Mouse (Mus musculus) lung, postnatal 10 days (tissue): ENCODE results near the gene Rgma.

ENCODE experiments used
- DNase-seq: peaks from one replicate; pipeline ENCODE4 v3.0.0; 2021

Gene Rgma

DNA sequence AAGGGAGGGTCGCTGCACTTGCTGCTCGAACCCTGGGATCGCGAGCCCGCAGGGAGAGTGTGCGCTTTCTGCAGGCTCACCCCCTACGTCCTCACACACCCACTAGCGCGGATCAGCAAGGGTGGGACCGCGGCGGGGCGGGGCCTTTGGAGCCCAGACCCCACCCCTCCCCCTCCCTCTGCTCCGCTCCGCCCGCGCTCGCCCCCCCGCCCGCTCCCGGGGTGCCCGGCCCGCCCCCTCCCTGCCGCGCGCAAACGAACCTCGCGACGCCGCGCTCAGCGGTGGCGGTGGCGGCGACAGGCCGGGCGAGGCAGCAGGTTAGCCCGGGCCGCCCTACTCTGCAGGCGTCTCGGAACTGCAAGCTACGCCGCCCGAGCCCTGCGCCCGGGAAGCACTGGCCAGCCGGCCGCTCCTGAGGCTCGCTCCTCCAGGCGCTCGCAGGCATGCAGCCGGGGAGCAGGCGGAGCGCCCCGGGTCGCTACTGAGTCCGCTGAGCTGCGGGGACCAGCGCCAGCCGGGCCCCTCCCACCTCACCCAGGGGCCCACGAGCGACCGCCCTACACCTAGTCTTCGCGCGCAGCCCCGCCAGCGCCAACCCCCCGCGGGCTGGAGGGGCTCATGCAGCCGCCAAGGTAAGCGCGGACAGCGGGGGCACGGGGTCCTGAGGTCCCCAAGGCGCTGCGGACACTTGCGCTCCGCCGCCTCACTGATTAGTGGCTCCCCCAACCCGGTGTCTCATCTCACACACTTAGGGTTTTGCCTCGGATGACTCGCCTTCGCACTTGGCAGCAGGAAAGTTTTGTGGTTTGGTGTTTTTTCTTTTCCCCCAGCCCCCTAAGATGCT is at the start of gene Rgma:
Gene Rgma, plus strand, starts transcription at position 253 of the 844 bp plus-strand sequence.
- DNase-seq: peak; percentile 47

DNA sequence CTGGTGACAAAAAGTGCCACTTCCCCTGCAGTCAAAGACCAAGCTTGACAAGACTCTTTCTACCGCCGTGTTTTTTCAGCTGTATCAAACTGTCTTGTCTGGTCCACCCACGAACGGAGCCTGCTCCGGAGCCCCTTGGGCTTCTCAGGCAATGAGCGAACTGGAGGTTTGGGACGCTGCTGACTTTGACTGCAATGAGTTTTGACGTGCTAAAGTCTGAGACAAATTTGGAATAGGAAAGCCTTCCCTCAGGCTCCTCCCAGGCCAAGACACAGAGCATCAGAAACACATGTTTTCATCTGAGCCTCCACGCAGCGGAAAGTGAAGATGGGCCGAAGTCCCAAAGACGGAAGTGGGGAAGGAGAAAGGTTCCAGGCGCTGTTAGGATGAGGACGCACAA is 49.1 kb upstream of the Rgma start:
- DNase-seq: no peak

DNA sequence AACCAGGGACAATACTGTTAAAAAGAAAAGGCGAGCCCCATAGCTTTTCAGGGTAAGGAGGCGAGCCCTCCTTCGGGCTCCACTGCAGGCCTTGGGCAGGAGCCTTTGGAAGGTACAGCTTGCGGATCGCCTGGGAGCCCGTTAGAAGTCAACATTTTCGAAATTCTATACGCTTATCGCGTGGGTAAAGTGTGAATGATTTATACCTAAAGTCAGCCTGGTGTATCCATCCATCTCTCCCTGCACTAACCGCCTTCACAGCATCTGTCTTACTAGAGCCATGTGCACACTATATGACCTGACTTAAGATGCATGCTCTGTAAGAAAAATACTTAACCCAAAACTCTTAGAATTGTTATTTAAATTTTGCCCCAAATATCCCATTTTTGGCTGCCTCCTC is 48.6 kb upstream of the Rgma start:
- no peak for DNase-seq

DNA sequence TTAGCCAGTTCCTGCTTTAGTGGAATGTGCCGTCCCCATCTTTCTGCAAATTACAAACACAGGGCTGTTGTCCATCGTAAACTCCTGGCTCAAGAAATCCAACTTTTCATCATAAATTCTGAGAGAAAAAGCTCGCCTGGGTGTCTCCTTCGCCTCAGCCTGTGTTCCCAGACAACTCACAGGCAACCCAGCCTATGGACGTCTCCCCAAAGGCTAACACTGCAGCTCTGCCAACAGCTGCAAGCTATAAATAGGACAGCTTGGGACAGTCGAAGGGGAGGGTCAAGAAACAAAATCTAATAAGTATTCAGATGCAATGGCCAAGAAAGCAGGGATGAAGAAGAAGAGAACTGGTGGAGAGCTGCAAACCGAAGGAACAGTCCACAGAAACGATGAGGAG is 48.1 kb upstream of the Rgma start:
- DNase-seq: peak; percentile 63

DNA sequence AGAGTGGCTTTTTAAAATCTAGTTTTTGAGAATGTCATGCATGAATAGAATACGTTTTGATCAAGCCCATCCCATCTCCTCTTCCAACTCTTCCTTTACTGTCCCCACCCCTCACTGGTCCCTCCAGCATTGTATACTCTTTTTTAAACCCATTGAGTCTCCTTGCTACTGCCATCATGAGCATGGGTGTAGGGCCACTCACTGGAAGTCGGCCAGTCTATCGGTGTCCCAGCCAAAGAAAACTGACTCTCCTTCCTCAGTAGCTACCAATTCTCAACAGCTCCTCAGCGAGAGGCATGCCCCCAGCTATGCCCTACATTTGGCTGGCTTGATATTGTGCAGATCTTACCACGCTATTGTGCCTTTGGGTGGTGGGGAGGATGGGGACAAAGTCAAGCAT is 47.7 kb upstream of the Rgma start:
- no peak for DNase-seq

DNA sequence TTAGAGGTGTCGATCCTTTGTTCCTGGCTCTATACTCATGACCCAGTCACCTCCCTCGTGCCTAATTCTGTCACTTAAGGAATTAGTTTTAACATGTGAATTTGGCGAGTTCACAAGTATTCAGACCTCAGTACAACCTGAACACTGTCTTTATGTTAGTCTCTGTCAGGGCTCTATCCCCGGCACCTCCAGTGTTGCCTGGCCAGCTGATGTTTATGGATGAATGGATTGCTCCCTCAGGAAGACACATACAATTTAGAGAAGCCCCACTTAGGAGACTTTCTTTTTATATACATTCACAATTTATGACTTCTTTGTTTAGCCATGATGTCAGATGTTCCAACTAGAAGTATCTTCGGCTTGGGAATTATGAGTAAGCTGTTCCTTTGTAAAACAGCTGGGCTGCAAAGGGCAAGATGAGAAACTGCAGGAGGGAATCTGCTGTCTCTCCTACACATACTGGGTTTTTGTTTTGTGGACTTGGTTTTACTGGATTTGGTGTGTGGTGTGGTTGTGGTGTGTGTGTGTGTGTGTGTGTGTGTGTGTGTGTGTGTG is 46.6 kb upstream of the Rgma start:
- no peak for DNase-seq

DNA sequence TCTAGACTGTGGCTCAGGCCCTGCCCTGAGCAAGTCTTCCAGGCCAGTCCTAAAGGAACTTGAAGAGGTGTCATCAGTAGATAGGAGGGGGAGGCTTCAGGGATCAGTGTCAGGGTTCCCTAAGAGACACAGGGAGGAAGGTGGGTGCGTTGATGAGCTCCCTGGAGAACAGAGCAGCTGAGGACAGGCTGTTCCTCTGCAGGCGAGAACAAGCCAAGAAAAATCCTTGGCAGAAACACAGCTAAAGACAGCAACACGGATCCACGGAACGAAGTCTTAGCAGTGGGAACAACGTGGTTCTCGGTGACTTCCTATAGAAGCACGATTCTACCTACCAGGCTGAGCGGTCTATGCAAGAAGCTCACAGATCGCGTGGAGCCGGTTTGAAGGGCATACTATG is 44.6 kb upstream of the Rgma start:
- peak; percentile 20 for DNase-seq

DNA sequence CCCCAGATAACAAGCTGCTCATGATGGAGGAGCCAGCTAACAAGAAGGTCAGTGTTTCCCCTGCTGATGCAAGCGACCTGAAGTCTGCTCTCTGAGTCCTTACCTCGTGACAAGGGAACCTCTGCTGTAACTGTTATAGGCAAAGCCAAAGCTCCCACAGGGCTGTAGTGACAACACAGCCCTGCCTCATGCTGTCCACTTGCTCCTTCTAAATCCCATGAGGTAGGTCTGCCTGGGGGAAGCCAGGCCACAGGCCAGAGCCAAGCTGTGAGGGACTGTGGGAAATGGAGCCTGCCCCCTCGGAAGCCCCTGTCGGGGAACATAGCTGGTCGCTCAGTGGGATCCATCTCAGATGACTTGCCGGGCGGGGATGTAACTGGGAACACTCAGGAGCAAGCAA is 43.7 kb upstream of the Rgma start:
- no peak for DNase-seq

DNA sequence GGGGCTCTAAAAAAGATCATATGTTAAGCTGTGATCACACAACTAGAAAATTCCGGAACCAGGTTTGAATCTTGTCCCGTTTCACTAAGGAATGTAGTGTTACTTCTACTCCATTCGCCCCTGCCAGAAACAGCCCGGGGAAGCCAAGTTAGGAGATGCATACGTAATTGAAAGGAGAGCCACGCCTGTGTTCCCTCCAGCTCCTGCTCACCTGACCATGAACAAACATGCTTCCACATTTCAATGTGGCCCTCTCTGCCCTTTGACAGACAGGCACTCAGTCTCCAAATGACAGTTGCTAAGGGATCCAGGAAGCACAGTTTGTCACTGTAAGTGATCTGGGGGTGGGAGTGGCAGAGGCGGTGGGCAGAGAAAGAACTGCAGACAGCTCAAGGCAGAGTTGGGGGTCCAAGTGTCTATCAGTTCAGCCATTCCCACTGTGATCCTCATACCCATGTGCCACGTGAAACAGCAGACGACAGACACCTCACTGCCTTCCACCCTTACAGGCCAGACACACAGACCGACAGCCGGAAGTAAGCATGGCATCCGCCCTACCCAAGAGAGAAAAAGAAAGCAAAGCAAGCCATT is 41.8 kb upstream of the Rgma start:
- peak; percentile 20 for DNase-seq

DNA sequence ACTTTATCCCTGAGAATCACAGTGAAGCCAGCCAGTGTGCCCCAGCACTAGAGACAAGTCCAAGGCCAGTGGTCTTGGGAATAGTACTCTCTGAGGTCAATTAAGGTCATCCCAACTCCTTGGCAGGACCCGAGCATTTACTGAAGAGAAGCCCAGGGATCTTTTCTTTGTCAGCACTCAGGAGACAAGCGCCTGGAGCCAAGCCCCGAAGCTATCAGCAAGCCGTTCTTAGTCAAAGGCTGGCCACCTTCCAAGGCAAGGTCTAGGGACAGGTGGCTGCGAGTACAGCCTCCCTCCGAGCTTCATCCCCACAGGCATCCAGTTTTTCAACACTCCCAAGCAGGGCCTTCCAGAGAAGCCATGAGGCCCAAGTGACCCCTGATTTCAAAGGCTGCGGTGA is 40.4 kb upstream of the Rgma start:
- no peak for DNase-seq

DNA sequence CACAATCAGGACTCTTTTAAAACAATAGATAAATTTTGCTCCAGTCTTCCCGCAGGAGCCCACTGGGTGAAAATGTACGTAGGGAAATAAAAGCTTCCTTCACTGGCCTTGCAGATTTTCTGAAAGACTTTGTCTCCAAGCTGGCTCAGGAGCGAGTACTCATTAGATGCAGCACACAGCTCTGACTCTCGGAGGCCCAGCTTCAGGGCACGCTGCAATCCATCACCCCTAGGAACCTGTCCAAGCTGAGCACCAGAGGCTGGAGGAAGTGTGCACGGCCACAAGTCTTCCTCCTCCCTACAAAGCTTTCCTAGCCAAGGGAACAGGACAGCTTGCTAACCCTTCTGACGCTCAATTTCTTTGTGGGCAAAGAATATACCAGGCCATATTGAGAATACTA is 38.9 kb upstream of the Rgma start:
- DNase-seq: no peak

DNA sequence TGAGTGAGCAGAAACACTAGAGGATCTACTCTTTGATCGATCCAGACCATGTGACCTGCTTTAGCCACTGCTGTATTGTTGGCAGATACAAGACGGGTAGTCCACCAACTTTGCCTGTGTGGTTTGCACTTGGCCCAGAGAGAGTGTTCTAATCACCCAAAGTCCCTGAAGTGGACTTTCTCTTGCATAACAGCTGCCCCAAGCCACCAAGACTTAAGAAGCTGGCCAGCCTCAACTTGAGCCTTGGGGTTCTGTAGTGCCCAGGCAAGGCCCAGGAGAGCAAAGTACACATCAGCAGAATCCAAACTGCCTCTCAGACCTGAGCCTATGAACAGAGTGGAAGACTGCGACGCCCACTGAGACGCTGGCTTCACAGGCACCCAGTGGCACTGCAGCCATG is 37.0 kb upstream of the Rgma start:
- peak; percentile 11 for DNase-seq

DNA sequence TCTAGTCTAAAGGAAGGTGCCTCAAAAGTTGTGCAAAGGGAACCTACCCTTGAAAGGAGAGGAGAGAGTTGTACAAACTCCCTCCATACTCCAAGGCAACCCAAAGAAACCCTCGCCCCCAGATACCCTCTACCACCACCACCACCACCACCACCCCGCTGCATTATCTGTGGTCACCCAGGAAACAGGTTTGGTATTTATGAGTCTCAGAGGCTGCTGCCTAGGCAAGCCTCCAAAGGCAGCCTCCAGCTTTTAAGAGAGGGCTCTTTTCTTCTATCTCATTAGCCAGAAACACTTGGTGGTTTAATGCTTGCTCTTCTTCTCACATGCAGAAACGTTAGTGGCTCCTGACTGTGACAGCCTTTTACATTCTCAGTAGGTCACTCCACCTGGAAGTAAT is 31.5 kb upstream of the Rgma start:
- no peak for DNase-seq

DNA sequence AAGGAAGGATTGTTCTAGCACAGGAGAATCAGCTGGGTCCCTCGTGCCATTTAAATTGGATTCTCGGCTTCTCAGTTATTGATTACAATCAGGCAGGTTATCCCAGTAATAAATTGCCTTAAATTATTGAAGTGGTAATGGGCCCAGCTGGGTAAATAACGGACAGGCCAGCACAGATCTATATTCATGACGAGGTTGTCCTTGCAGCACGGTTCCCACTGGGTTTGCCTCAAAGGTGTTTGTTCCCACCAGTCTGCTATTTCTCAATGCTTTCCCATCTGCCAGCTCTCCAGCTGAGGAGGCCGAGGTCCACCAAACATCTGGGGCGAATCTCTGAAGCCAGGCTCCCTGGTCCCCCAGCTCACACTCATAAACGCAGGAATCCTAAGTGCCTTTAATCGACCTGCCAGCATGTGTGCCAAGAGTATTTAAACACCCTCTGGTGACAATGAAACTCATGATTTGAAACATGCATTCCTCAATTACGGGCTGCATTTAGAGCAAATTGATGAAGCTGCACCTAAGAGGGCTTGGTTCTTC is 26.7 kb upstream of the Rgma start:
- no peak for DNase-seq

DNA sequence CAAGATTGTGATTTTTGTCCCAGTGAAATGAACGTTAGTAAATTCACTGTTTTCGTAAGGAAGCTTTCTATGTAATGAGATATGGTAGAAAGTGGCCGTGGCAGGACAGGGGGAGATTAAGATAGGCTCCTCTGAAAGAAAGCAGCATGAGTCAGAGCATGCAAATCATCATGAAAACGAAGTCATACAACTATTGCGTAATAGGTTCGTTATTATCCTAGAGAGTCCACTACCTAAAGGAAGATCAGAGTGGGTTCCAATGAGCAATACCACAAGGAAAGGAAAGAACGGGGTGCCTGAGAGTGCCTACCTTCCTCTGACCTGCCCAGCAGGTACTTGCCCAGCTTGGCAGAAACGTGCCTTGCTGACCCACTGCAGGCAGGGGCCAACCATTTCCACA is 26.2 kb upstream of the Rgma start:
- DNase-seq: no peak

DNA sequence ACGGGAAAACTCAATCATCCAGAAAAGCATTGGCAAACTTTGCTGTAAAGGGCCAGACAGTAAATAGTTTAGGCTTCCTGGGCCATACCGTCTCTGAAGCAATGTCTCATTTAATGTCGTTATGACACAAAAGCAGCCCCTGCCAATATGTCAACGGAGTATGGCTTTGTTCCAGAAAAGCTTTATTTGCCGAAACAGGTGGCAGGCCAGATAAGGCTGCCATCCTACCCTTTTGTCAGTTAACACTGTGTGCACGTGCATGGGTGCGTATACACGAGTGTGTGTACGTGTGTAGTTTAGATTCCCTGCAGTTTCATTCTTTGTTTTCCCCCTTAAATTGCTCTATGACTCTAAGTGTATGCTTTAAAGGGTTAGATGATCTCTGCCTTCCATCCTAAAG is 20.1 kb upstream of the Rgma start:
- no peak for DNase-seq

DNA sequence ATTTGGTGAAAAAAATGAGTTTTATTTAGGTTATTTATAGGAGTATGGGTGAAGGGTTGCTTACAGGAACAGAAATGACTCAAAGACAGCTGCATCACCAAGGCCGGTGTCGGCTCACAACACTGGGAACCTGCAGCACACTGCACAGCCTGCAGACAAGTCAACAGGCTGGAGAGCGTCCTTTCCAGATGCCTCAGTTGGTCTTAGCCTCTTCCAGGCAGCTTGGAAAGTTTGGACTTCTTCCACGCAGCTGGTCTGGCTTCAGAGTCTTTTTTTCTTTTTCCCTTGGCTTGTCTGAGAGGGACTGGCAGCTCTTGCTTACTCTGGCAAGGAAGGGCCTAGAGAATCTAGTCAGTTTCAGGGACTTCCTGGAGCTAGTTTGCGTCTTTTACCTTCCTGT is 18.4 kb upstream of the Rgma start:
- DNase-seq: no peak

DNA sequence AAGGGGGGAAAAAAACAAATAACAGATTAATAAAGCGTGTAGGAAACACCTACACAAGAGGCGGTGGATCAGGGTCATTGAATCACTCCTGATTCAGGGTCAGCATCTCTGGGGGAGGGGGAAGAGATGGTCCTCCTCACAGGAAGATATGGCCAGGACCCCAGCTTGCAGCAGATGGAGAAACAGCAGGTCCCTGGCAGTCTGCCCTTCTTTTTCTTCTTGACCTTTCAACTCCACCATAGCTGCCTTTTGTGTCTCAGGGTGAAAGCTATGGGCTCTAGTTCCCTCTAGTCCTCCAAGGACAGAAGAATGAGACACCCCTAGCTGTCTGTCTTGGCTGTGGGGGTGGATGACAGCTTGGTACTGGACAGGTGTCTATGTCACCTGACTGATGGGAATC is 17.7 kb upstream of the Rgma start:
- no peak for DNase-seq

DNA sequence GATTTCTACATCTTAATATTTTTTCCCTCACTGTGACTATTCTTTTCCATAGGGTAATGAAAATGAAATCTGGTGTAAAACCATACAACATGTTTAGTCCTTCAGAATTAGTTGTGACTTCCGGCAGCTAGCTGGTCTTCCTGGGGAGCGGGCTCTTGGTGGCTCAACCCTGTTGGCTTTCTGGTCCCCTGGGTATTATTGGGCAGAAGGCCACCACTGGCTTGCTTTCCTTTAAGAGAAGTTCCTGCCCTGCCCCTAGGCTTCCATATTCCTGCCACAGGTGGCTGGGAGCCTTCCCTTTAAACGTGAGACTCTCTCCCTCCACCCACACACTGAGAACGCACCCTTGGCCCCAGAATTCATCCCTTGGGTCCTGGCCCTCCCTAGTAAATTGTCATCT is 9.8 kb upstream of the Rgma start:
- DNase-seq: no peak

DNA sequence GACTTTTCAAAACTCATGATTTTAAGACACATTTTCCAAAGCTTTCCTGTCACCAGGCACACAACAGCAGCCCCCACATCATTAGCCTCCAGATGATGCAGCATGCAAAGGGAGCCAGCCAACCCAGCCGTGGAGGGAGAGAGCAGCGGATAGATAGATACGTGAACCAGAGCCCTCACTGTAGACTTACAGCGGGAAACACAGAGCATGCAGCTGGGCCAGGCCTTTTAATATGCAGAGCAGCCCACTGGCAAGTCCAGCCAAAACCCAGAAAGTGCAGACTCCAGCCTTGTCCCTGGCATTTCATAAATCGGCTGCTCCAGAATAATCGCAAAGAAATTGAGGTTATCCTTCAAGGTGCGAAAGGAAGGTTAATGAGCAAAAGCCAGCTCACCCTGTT is 9.3 kb upstream of the Rgma start:
- DNase-seq: no peak

DNA sequence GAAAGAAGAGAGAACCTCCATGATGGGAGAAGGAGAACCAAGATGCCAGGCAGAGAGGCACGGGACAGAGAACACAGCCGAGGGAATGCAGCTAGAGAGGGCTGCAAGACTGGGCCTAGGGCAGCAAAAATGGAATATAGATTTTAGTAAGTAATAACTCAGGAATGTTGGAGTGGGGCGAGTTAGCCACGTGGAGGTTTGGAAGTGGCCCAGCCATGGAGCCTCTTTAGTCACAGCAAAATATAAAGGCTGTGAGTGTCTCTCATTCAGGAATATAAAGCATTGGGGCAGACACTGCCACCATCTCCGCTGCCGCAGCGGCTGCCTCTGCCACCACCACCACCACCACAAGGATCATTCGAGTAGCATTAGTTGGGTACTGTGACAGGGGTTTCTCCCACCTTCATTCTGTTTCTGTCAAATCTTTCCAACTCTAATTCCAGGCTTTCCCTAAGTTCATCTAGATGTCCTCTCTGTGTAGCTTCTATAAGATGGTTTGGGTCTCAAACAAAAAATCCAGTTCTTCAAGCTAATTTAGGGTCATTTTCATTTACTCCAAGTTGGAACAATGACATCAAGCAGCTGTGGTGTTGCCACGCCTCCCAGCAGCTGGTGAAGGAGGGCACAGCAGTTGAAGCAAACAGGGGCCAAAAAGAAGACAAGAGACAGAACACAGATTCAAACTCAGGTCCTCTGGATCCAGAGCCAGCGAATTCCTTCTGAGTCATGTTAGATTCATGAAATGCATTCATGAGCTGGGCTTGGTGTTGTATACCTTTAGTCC is 7.4 kb upstream of the Rgma start:
- no peak for DNase-seq

DNA sequence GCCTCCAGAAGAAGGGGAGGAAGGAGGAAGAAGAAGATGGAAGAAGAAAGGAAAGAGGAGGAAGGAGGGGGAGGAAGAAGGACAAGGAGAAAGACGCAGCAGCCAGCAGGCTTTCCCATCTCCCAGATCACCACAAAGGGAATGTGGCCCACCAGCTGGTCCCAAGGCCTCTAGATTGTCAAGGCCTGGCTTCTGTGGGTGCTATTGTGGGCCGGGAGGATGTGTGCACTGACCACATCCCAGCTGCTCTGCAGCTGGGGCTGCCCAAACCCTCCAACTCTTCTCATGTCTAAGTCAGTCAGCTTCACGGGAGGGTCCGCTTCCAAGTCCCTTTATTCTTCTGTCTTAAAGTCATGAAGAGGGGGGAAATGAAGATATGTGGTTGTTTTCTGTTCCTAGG is 5.3 kb upstream of the Rgma start:
- peak; percentile 33 for DNase-seq

DNA sequence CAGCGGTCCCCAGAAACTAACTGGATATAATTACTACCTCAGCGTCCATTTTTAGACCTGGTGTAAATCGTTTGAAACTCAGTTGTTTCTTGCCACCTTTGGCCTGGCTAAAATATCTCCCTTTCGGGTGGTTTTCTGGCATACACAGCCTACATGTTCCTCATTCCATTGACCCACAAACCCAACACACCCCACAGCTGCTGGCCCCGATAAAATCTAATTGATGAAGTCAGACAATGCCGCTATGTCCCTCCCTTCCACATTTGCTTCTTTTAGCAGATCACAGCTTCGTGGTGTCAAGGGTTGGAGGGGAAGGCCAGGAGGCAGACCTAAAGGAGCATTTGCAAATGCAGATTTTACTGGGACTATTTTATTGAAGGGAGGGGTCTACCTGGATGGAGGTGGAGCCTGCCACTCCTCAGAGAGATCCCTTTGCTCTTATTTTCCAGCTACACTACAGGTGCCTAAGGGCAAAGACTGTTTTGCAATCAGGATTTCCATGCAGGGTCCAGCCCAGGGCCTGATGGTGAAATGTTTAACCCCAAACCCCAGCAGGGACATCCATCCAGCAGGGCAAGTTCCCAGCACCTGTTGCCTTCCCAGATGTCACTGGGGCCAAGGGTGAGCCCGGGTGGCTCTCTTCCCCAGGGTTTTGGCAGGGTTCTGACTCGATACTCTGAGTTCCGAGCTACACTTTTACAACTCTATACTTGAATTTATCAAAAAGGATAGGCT is 3.6 kb upstream of the Rgma start:
- no peak for DNase-seq
